Mouse (Mus musculus) layer of hippocampus, adult 9-11 months (tissue): ENCODE data around the gene Nek9.

ENCODE experiments used
- DNase-seq: peaks from one replicate; pipeline ENCODE4 v3.0.0; 2022

The Nek9 gene

GRCm38 (mm10) chr12:85346374-85346773, 7.2 kb upstream of the Nek9 start:
- peak; percentile 62 for DNase-seq

DNA sequence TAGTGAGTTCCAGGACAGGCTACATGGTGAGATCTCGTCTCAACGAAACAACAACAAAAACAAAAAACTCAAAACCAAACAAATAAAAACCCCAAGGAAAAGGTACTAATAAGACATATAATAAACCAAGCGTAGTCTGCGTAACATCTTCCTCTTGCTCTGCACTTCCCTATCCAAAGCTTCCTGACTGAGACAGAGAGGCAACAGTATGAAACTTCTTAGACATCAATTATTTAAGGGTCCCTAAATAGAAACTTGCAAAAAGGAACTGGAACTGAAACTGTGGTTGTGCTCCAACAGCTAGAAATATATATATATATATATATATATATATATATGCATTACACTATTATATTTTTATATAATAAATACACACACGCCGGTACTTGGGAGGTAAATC, 6.4 kb upstream of the Nek9 start:
- no peak for DNase-seq

GRCm38 (mm10) chr12:85344252-85344651, 5.1 kb upstream of the Nek9 start:
- DNase-seq: no peak

DNA sequence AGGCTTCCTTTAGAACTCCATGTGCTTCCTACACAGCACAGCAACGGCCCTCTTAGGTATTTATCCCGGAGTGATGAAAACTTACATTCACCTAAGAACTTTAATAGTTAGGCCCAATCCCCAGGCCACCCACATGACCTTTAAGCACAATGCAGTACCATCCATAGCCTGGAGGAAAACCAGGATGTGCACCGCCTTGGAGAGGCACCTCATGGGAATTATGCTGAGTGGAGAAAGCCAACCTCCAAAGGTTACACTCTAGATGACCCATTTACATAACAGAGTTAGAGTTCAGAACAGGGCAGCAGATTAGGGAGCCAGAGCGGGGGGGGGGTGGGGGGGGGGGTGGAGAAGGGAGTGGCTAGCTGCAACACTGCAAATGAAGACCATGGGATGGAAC, 3.1 kb upstream of the Nek9 start:
- no peak for DNase-seq

DNA sequence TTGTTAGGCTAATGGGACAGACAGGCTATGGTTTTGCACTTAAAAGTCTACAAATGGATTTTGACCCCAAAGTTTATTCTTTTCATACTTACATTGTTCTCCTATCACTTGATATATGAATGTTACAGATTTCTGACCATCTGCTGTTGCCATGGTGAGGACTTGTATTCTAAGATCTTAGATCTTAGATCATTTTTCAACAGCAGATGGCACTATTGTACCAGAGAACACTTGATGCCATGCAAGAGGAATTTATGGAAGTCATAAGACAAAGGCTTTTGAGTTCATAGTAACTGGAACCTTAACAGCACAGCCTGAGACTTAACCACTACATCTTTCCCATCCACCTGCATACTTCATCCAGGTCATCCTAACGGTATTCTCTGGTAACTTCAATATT, 2.0 kb upstream of the Nek9 start:
- DNase-seq: peak; percentile 22

DNA sequence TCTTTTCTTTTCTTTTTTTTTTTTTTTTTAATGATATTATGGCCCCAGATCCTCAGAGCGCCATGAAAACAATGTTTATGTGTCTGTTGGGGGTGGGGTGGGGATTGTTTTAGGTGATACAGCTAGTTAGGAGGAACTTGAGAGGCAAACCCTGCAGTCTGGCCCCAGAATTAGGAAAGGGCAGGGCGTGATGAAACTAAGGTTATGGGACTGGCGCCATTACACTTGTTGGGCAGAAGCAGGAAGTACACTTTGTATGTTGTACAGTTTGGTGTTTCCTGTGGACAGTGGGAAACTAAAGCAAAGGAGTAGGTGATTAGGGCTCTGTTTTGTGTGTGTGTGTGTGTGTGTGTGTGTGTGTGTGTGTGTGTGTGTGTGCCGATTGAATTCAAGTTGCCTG, 785 bp upstream of the Nek9 start:
- DNase-seq: peak; percentile 20

DNA sequence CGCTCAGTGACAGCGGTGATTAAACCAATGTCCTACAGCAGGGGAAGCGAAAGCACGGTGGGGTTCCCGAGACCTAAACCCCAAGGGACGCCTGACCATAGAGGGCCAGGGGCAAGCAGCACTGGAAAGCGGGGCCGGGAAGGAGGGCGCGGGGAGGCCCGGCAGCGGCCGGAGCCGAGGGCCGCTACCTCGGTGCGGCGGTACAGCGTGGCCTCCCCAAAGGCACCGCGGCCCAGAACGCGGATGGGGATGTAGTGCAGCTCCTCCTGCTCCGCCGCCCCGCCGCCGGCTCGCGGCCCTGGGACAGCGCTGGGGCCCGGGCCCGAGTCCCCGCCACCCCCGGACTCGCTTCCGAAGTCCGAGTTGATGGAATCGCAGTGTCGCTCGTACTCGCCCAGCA, 347 bp downstream of the Nek9 start:
- DNase-seq: no peak

DNA sequence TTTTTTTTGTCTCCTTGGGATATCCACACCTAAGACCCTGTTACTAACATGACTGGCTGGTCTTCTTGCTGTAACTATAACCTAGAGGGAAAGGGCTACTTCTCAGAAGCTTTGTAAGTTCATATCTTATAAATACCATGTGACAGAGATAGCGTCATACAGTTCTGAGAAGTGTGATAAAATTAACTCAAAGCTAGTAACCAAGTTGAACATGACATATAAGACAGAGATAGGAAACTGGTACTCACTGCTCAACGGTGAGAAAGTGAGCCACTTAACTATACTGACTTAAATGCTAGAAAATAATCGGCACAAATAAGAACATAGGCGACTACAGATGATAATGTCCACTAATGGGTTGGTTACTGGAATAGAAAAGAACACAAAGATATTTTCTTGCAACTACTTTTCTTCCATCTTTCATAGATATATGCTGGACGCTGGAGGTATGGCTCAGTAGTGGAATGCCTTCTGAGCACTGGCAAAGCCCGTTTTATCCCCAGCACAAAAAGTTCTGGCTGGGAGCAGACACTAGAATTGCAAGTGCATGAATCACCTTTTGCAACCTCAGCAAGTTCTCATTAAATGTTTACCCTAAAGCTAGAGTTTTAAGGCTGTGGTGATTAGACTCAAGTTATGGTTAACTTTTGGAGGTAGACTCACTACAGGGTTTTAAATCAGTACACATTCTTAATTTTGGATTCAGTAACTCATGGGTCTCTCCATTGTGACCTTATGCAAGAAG, 1.4 kb downstream of the Nek9 start:
- DNase-seq: no peak

DNA sequence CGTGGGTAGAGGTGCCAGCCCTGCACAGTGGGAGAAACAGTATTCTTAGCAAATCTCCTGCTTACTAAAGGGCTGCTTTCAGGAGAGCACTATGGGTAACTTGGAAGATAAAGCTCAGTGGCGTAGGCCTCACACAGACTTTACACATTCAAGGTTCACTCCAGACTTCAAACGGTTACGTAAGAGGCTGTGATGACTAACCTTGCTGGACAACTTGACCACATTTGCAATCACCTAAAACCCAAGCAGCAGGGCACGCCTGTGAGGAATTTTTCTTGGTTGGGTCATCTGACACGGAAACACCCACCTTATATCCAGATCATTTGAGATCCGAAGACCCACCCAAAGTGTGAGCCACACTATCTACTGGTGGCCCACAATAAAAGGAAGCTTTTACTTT, 9.0 kb downstream of the Nek9 start:
- DNase-seq: no peak

- no peak for DNase-seq
Measured at GRCm38 (mm10) chr12:85308651-85309050, 30.5 kb downstream of the Nek9 start.

- peak; percentile 88 for DNase-seq
Measured at GRCm38 (mm10) chr12:85305247-85305892, 33.8 kb downstream of the Nek9 start.

DNA sequence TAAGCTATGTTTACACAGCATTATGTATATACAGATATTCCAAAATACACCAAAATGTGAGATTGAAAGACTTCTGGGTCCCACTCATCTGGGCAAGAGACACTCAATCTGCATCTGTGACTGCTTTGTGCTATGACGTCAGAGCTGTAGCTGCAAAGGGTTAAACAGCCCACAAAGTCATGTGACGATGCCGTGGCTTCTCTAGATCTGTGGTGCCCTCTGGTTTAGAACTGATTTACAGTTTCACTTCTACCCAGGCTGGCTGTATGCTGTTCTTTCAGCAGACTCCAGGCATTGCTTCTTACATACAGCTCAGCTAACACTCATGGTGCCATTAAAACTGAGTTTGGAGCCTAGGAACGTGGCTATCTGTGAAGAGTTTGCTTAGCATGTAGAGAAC, 34.4 kb downstream of the Nek9 start:
- no peak for DNase-seq

GRCm38 (mm10) chr12:85303256-85303655, 35.9 kb downstream of the Nek9 start:
- no peak for DNase-seq

DNA sequence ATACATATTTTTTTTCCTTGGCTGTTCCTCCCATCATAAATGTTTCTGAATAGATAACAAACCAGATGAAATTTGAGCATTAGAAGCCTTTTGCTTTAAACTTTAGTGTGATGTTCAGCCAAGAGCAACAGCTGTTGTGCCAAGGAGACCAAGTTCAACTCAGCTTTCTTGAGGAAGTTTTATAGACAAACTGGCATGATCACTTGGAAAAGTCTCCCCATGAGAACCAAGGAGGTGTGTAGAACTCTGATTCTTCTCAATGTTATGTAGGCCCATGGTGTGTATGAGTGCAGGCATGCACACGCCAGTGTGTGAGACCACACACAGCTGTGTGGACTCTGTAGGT, 40.4 kb downstream of the Nek9 start:
- no peak for DNase-seq

GRCm38 (mm10) chr12:85298127-85298834, 40.9 kb downstream of the Nek9 start:
- DNase-seq: no peak

- no peak for DNase-seq
Measured at GRCm38 (mm10) chr12:85297345-85297997, 41.7 kb downstream of the Nek9 start.

- no peak for DNase-seq
Measured at GRCm38 (mm10) chr12:85296915-85297314, 42.2 kb downstream of the Nek9 start.

DNA sequence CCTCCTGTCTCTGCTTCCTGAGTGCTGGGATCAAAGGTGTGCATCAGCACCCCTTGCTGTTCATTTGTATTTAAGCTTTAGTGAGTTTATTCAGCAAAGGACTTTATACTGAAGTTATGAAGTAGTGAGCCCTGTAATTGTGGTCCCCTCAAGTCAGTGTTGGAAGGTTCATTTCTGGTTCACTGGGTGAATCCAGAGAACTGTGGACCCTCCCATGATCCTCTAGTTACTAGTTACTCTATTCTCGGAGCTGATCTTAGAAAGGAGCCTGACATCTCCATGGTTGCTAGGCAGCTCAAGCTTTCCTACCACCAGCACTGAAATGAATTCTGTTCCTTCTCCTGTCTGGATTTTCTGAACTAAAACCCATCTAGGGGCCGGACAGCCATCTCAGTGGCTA, 43.7 kb downstream of the Nek9 start:
- DNase-seq: no peak

DNA sequence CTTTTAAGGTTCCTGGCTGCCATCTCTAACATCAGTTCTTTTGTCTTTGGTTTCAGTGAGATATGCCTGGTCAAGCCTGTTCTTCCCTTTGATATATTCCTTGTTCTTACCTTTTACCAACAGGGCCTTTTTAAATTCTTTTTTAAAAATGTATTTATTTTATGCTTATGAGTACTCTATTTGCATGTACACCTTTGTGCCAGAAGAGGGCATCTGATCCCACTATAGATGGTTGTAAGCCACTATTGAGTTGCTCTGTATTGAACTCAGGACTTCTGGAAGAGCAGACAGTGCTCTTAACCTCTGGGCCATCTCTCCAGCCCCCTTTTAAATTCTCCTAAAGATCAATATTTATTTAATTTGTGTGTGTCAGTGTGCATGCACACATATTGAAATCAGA, 46.3 kb downstream of the Nek9 start:
- no peak for DNase-seq

DNA sequence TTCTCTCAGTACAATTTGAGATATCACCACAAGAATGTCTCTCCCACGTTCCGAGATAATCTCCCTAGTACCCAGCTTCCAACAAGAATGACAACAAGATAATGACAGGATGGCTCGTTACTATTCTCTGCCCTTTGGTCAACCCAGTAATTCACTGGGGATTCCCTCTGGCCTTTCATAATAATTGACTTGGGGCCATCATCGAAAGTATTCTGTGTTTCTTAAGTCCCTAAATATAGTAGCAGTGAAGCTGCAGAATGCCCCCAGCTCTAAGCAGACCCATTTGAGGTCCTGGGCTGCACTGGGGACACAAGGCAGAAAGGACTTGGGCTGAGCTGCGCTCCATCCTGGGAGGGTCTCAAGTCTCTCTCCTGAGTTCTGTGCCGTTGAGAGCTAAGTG, 46.9 kb downstream of the Nek9 start:
- no peak for DNase-seq

GRCm38 (mm10) chr12:85291541-85291940, 47.6 kb downstream of the Nek9 start:
- no peak for DNase-seq

- no peak for DNase-seq
Measured at GRCm38 (mm10) chr12:85290633-85291032, 48.5 kb downstream of the Nek9 start.

DNA sequence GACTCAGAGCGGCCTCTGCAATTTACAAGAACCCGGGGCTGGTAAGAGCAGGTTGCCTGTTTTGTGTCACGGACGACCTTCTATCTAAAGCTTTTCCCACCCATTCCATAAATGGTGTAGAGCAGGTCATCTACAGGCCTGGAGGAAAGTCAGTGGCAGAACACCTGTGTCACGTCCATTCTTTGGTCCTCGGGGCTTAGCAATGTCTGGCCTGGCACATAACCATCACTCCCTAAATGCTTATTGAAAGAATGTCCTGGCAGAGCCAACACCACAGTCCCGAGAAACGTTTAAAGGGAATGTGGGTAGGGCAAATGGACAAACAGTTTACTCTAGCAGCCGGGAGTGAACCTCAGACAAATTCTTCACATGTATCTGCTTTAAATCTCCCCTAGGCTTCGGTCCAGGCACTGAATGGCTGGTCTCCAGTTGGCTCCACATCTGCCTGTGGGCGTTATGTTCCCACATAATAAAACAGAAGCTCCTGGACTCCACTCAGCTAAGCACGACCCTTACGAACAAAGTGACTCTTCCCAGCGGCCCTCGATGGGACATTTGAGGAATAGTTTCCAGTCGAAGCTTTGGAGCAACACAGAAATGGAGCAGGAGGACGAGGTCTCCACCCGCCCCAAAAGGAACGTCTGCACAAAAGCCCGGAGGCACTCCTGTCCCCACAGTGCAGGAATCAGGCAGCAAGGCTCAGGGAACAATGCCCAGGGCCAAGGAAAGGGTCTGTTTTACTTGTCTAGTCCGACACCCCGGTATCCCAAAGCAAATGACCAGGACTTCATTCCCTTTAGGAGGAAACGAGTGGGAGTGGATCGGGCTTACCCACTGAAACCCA, 49.8 kb downstream of the Nek9 start:
- no peak for DNase-seq
